Mouse (Mus musculus): ENCODE results near the gene Sbk1.
"Not testable (repeated sequence)": the region's sequence is repeated elsewhere in the genome, so short reads cannot be mapped to it uniquely, and the experiment has no call there.

Gene Sbk1

GRCm38 (mm10) chr7:126265949-126266348, 6.5 kb upstream of the Sbk1 start:
- DNase-seq (ENCODE audit: low spot score), result no peak

DNA sequence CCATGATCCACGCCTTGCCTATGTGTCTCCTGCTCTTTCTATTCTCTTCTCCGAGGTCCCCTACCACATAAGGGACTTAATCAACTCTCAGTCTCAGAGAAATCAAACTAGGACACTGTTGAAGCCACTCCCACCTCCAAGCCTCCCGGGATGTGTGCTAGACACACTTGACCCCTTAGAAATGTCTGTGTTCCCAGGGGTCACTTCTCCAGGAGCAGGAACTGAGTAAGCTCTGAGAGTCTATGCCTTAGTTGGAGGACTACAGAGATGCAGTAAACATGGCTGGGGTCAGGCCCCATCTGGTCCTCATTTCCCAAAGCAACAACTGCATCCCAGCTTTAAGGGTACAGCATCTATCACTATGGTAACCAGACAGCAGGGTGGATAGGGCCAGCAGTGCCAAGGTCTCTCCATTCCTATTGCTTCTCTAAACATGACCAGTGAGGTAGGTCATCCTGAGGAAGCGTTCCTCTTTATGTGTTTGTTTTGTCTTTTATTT, 6.0 kb upstream of the Sbk1 start:
- DNase-seq (ENCODE audit: low spot score), result no peak

- DNase-seq (ENCODE audit: low spot score), result no peak
These were observed 4.8 kb upstream of the Sbk1 start for GRCm38 (mm10) chr7:126267606-126268005.

DNA sequence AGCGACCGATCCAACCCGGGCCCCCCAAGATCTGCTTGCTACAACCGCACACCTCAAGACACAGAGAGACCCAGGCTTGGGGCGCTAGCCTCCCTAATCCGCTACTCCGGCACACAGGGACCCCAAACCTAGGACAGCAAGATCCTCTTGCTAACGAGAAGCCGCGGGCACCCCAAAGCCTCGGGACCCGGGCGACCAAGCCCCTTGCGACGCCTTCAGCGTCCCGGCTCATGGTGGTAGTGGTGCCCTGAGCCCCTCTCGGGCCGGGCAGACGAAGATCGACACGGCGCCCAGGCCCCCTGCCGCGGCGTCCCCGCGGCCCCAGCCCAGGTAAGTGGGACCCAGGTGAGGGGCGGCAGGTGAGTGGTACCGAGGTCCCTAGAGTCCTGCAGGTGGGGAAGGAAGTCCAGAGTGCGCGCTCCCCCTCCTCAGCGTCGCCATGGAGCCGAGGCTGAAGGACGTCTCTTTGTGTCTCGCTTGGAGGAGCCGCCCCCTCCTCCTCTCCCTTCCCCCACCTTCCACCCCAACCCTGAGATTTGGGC, 422 bp downstream of the Sbk1 start:
- DNase-seq (ENCODE audit: low spot score), result no peak

DNA sequence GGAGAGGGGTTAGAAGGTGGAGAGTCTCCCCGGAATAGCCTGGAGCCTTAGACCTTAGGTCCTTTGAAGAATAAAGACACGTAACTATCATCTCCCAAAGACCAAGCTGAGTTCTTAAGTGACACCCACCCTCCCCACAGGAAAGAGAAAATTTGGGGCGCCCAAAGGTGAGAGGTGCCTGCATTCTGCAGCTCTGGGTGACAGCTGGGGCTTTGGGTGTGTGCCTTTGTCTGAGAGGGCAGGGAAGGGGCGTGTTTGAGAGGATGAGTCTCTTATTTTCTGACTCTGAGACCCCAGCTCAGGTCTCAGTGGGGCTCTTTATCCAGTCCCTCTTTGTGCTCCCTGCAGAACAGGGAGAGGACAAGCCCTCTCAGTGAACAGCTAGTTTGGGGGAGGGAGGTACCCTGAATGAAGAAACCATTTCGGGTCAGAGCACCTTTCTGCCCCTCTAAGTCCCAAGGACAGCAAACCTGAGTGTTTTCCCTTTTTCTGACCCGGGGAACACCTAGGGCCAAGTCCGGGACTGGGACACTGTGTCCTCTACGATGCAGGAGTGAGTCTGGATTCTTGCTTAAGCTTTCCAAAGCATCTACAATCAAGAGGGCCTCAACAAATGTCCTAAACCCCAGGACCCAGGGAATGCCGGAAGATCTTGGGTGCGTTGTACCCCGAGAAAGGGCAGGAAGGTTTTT, 1.1 kb downstream of the Sbk1 start:
- no peak for DNase-seq (ENCODE audit: low spot score)

- no peak for DNase-seq (ENCODE audit: low spot score)
These were observed 1.7 kb downstream of the Sbk1 start for GRCm38 (mm10) chr7:126274137-126274536.

DNA sequence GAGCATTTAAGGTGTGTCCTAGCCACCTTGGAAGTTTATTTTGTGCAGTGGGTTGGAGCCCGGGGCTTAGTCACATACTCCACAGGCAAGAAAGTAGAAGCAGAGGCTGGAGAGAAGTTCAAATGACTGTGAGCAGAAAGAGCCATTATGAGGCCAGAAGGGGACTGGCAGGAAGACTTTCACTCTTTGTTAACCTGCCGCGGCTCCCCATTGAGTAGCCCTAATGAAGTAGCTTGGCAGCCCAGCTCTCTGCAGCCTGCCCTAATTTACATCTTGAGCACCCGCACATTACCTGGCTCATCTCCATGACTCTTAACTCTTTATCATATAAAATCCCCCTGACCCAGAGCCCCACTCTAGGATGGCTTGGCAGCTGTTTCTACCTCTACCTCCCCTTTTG, 2.2 kb downstream of the Sbk1 start:
- no peak for DNase-seq (ENCODE audit: low spot score)

GRCm38 (mm10) chr7:126275711-126276110, 3.3 kb downstream of the Sbk1 start:
- DNase-seq (ENCODE audit: low spot score), result no peak

DNA sequence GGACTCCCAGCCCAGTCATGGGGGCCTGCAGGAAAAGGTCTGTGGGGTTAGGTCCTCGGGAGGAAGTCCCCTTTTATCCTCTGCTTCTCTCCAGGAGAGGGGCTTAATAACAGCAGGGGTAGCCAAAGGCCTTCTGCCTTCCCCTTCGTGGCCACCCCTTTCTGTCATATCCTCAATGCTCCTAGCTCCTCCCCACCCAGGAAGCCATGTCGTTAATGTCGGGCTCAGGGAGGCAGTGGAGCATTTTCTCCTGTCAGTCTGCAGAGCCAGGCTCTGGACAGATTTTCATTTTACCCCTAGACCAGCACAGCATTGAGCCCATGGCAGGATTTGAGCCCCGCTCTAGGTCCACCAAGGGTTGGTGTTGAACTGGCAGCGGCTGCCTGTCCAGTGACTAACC, 3.9 kb downstream of the Sbk1 start:
- DNase-seq (ENCODE audit: low spot score), result no peak

GRCm38 (mm10) chr7:126277536-126278295, 5.3 kb downstream of the Sbk1 start:
- DNase-seq (ENCODE audit: low spot score), result no peak

- no peak for DNase-seq (ENCODE audit: low spot score)
These were observed 6.4 kb downstream of the Sbk1 start for GRCm38 (mm10) chr7:126278799-126279198.

DNA sequence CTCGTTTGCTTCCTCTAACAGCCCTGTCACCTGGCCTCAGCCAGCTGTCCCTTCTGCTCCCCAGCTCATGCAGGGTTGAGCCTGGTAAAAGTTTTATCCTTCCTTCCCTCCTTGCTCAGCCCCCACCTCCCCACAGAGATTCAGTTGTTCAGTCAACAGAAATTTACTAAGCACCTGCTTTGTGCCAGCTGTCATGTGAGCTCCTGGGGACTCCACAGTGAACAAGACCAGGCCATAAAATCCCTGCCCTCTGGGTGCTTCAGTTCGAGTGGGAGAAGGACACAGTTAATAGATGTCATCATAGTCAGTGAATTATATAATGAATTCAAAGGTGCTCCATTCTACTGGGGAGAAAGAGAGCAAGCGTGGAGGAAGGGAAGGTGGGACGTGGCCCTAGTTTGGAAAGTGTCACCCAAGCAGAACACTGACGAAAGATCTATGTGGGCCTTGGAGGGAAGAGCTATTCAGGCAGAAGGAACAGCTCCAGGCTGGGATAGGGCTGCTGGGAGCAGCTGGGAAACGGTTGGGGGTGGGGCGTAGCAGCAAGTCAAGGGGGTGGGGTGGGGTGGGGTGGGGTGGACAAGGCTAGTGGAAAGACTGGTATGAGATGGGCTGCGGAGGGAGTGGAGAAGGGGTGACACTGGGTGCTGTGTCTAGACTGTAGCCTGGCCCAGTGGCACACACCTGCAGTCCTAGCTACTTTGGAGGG, 7.5 kb downstream of the Sbk1 start:
- DNase-seq (ENCODE audit: low spot score), result no peak

DNA sequence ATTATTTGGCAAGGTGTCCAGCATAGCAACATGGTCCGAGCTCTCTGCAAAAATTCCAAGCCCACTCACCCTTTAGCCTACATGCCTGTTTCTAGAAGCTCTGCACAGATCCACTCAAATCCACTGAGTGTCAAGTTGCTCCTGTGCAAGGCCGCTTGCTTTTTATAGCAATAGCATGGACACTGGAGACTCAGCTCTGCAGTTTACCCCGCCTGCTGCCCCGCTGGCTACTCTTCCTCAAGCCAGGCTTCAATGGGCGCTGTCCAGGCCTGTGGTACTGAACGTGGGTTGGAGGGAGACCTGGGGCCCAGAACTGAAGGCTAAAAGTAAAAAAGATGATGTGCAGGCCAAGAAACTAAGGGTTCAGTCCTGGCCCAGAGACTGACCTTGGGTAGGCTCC, 8.3 kb downstream of the Sbk1 start:
- no peak for DNase-seq (ENCODE audit: low spot score)

DNA sequence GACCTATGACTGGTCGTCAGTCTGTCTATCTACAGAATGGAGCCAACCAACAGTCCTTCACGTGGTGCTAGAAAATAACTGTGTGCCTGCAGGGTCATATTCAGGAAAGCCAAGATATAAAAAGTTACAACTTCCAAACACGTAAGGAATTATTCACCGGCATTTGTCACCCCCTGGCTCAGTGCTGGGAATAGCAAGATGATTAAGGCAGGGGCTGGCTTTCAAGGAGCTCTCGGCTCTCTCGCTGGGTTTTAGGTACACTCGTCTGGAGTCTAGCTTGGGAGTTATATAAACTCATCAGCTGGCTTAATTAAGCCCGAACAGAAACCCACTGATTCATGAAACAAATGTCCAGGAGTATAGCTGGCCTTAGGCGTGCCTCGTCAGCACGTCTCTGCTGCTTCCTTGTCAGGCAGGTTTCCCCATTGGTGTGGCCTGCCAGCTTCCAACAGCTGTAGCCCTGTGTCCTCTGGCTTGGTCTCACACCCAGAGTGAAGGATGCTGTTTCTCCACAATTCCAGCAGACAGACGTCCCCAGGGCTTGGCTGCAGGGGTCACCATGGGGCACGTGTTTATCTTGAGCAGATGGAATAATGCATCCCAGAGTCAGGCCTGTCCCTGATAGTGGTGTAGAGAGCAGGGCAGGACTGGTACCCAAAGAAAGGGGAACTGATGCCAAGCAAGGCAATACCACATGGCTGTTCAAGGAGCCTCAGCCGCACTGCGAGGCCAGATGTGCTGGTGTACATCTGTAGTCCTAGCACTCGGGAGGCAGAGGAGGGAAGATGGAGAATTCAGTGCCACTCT, 9.7 kb downstream of the Sbk1 start:
- DNase-seq (ENCODE audit: low spot score), result no peak

- not testable (repeated sequence) for DNase-seq (ENCODE audit: low spot score)
These were observed 10.2 kb downstream of the Sbk1 start for GRCm38 (mm10) chr7:126282683-126282990.

GRCm38 (mm10) chr7:126284021-126284420, 11.6 kb downstream of the Sbk1 start:
- DNase-seq (ENCODE audit: low spot score), result no peak

GRCm38 (mm10) chr7:126284441-126284840, 12.0 kb downstream of the Sbk1 start:
- no peak for DNase-seq (ENCODE audit: low spot score)

GRCm38 (mm10) chr7:126284865-126285264, 12.4 kb downstream of the Sbk1 start:
- no peak for DNase-seq (ENCODE audit: low spot score)

GRCm38 (mm10) chr7:126285293-126286211, 13.1 kb downstream of the Sbk1 start:
- no peak for DNase-seq (ENCODE audit: low spot score)

GRCm38 (mm10) chr7:126286311-126286710, 13.9 kb downstream of the Sbk1 start:
- DNase-seq (ENCODE audit: low spot score), result no peak
